Mouse (Mus musculus) liver, adult 2 months (tissue): ENCODE results near the gene Cyp51. TPM values are rescaled to one million over a fixed set of nuclear protein-coding genes. Genes with fewer than 3 reads are reported as not detected.

ENCODE experiments used
- DNase-seq: peaks from one replicate; pipeline ENCODE4 v3.0.0-alpha.2; 2011; ENCODE audit warnings: low read depth, low spot score; ENCODE audit errors: extremely low read depth
- H3K27ac ChIP-seq: fragments of 200-500 bp; replicated peaks from 2 replicates; pipeline ENCODE4 v1.5.1; 2012; ENCODE audit warnings: low read depth, mild to moderate bottlenecking, control low read depth, inconsistent platforms, low read length; ENCODE audit not compliant: insufficient read depth
- H3K27me3 ChIP-seq: fragments of 200-500 bp; 2 replicates; pipeline ENCODE4 v1.6.1; 2012; ENCODE audit warnings: mild to moderate bottlenecking, moderate library complexity, low read length, inconsistent platforms; ENCODE audit not compliant: control insufficient read depth, insufficient read depth
- H3K36me3 ChIP-seq: fragments of 200-500 bp; 2 replicates; pipeline ENCODE4 v1.6.1; 2012; ENCODE audit warnings: low read length, inconsistent platforms; ENCODE audit not compliant: control insufficient read depth, insufficient read depth
- H3K4me1 ChIP-seq: fragments of 200-500 bp; 2 replicates; pipeline ENCODE4 v1.6.1; 2011; ENCODE audit warnings: low read length; ENCODE audit not compliant: control insufficient read depth, insufficient read depth
- H3K4me3 ChIP-seq: fragments of 200-500 bp; 2 replicates; pipeline ENCODE4 v1.5.1; 2011; ENCODE audit warnings: low read depth, mild to moderate bottlenecking, control low read depth, low read length, moderate library complexity; ENCODE audit not compliant: insufficient read depth
- H3K79me2 ChIP-seq: fragments of 200-500 bp; 2 replicates; pipeline ENCODE4 v1.6.1; 2012; ENCODE audit warnings: inconsistent platforms, mild to moderate bottlenecking, low read length, moderate library complexity; ENCODE audit not compliant: control insufficient read depth, insufficient read depth
- H3K9ac ChIP-seq: fragments of 200-500 bp; 2 replicates; pipeline ENCODE4 v1.6.1; 2012; ENCODE audit warnings: low read depth, mild to moderate bottlenecking, control low read depth, inconsistent platforms, low read length
- CTCF ChIP-seq: fragments of 200-500 bp; IDR thresholded peaks from 2 replicates; pipeline ENCODE4 v1.5.1; 2011; ENCODE audit warnings: low read depth, low read length, control low read depth
- POLR2A ChIP-seq: fragments of 200-500 bp; IDR thresholded peaks from 2 replicates; pipeline ENCODE4 v1.6.1; 2011; ENCODE audit warnings: low read length, control low read depth; ENCODE audit not compliant: insufficient read depth; ENCODE audit errors: extremely low read depth
- WGBS: fragments of 180-500 bp; shearing (Covaris S2); methylation state at CpG from one replicate; pipeline ENCODE4 v1.1.7; 2018; 5-methylcytosine and 5-hydroxymethylcytosine counted together
- polyA plus RNA-seq: library from polyadenylated mRNA; depleted of rRNA; stranded (reverse); fragments of >200 nt; gene quantifications from 2 replicates; pipeline ENCODE4 v1.2.3, GENCODE M21; 2012
- total RNA-seq: library from RNA; depleted of rRNA; stranded (reverse); fragments of >200 nt; gene quantifications from 2 replicates; pipeline ENCODE4 v1.2.3, GENCODE M21; 2014

The Cyp51 gene
- total and polyA plus RNA-seq, 2 experiments = 144 to 253 TPM

DNA sequence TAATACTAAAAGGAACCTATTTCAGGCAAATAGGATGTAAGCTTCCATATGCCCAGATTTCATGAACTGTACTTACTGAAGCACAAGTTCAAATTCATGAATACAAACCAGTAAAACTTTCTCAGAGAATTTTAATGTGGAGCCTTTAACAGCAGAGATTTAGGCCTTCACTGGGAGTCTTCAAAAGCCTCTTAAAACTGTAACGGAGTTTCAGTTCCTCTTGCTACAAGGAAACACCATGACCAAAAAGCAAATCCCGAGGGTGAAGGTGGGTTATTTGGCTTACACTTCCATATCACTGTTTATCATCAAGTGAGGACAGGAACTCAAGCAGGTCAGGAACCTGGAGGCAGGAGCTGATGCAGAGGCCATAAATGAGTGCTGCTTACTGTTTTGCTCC, 23.0 kb downstream of the Cyp51 start:
- DNase-seq = no peak
- Histone ChIP-seq H3K4me3 (no peak overlapping the region), H3K9ac (no peak overlapping the region), H3K36me3 (peaks cover 57% of the 10 kb centered on the region), H3K27me3 (no peaks in the 10 kb centered on the region), H3K4me1 (peaks cover 19% of the 10 kb centered on the region), H3K27ac (peak overlapping the region; percentile 20; the same call in 1 of the 2 replicates), H3K79me2 (no peaks in the 10 kb centered on the region; the same call in 1 of the 2 replicates)
- 83% methylated on average over 2 of the region's 2 CpGs for WGBS
- no peak for TF ChIP-seq POLR2A
- no peak for TF ChIP-seq CTCF

GRCm38 (mm10) chr5:4080861-4081260, 23.7 kb downstream of the Cyp51 start:
- Histone ChIP-seq H3K79me2 (no peaks in the 10 kb centered on the region), H3K27ac (peak overlapping the region; percentile 93), H3K4me3 (no peak overlapping the region), H3K9ac (0 out of 2 replicates have a peak overlapping the region, but pooled peaks have one; percentile 58), H3K4me1 (peaks cover 20% of the 10 kb centered on the region), H3K36me3 (peaks cover 53% of the 10 kb centered on the region), H3K27me3 (no peaks in the 10 kb centered on the region)
- no peak for TF ChIP-seq CTCF
- TF ChIP-seq POLR2A = no peak
- WGBS = 19% methylated on average over 2 of the region's 2 CpGs
- DNase-seq = peak; percentile 75

GRCm38 (mm10) chr5:4079086-4079485, 25.5 kb downstream of the Cyp51 start:
- no peak for DNase-seq
- over 99% methylated on average over 3 of the region's 3 CpGs for WGBS
- no peak overlapping the region for H3K27ac ChIP-seq
- no peaks in the 10 kb centered on the region for H3K27me3 ChIP-seq
- TF ChIP-seq POLR2A = no peak
- TF ChIP-seq CTCF = no peak
- peaks cover 48% of the 10 kb centered on the region for H3K36me3 ChIP-seq
- no peak overlapping the region for H3K4me3 ChIP-seq
- no peaks in the 10 kb centered on the region for H3K79me2 ChIP-seq
- H3K4me1 ChIP-seq = peaks cover 20% of the 10 kb centered on the region
- H3K9ac ChIP-seq = no peak overlapping the region

GRCm38 (mm10) chr5:4067203-4067602, 37.3 kb downstream of the Cyp51 start:
- Histone ChIP-seq H3K36me3 (peaks cover 39% of the 10 kb centered on the region), H3K27ac (peak overlapping the region; percentile 11), H3K4me1 (peaks cover 7% of the 10 kb centered on the region; the same call in 1 of the 2 replicates), H3K4me3 (no peak overlapping the region), H3K27me3 (no peaks in the 10 kb centered on the region), H3K79me2 (no peaks in the 10 kb centered on the region), H3K9ac (no peak overlapping the region)
- DNase-seq = peak; percentile 81
- TF ChIP-seq POLR2A (no peak), CTCF (no peak)
- 19% methylated on average over 3 of the region's 3 CpGs for WGBS

DNA sequence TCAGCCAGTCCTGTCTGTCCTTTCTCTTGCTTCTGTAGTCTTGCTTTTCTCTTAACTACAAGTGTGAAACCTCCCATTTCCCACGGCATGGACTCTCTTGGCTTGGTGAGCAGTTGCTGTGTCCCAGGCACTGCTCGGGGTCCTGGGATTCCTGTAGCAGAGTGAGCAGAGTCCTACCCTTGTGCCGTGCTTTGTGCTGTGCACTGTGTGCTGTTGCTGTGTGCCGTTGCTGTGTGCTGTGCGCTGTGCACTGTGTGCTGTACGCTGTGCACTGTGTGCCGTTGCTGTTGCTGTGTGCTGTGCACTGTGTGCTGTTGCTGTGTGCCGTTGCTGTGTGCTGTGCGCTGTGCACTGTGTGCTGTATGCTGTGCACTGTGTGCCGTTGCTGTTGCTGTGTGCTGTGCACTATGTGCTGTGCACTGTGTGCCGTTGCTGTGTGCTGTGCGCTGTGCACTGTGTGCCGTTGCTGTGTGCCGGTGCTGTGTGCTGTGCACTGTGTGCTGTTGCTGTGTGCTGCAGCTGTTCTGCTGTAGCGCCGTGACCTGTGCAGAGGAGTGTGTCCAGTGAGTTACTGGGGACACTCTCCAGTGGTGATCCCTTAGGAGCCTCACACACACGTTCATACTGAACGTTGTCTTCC, 38.0 kb downstream of the Cyp51 start:
- DNase-seq = no peak
- H3K9ac ChIP-seq = no peak overlapping the region
- no peaks in the 10 kb centered on the region for H3K27me3 ChIP-seq
- no peaks in the 10 kb centered on the region for H3K79me2 ChIP-seq
- H3K36me3 ChIP-seq = peaks cover 41% of the 10 kb centered on the region
- 89% methylated on average over 18 of the region's 18 CpGs for WGBS
- peaks cover 7% of the 10 kb centered on the region; the same call in 1 of the 2 replicates for H3K4me1 ChIP-seq
- TF ChIP-seq POLR2A (no peak), CTCF (no peak)
- no peak overlapping the region for H3K4me3 ChIP-seq
- H3K27ac ChIP-seq = peak overlapping the region; percentile 11

DNA sequence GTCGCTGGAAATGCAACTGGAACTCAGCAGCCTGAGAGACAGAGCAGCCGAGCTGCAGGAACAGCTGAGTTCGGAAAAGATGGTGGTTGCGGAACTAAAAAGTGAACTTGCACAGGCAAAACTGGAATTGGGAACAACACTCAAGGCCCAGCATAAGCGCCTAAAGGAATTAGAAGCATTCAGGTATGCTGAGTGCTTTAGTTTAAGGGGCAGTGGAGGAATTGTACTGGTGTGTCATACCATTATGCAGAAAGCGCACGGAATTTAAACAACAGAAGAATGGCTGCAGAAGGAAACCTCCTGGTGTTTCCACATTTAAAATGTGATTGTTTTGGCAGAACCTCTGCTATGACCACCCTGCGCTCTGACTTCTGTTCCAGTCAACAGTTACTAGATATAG, 44.2 kb downstream of the Cyp51 start:
- TF ChIP-seq POLR2A (no peak), CTCF (no peak)
- 97% methylated on average over 8 of the region's 8 CpGs for WGBS
- DNase-seq = no peak
- Histone ChIP-seq H3K27ac (no peak overlapping the region), H3K27me3 (no peaks in the 10 kb centered on the region), H3K4me1 (no peaks in the 10 kb centered on the region), H3K36me3 (peaks cover 64% of the 10 kb centered on the region), H3K79me2 (no peaks in the 10 kb centered on the region), H3K9ac (no peak overlapping the region), H3K4me3 (no peak overlapping the region)
